Mouse (Mus musculus) bone marrow, adult 2 months (tissue): ENCODE measurements around the gene Bmp2k.

Experiments
- CTCF ChIP-seq: fragments of 200-500 bp; IDR thresholded peaks from 2 replicates; pipeline ENCODE4 v1.5.1; 2011; ENCODE audit warnings: low read length, control low read depth; ENCODE audit not compliant: control insufficient read depth, insufficient read depth
- POLR2A ChIP-seq: fragments of 200-500 bp; IDR thresholded peaks from 2 replicates; pipeline ENCODE4 v1.6.1; 2011; ENCODE audit warnings: low read depth, mild to moderate bottlenecking, control low read depth, low read length, borderline replicate concordance; ENCODE audit not compliant: control insufficient read depth

DNA sequence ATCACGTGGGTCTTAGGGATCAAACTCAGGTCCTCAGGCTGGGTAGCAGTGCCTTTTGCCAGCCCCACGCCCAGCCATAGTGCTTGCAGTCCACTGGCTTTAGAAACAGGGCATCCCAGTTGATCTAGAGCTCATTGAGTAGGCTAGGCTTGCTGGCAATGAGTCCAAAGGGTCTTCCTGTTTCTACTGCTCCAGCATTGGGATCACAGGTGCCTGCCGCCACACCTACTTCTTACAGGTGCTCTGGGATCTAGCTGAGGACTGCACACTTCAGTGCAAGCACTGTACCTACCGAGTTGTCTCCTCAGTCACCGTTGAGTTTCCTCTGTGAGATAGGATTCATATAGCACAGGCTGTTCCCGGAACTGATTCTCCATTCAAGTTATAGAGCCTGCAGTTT is 34.3 kb downstream of the Bmp2k start:
- TF ChIP-seq POLR2A (no peak), CTCF (no peak)
